In genomic region chr13:55606899-55607623, GRCm38 (mm10) we compare ENCODE assay signal across 28 mouse cellular contexts. TPM values are rescaled to one million over a fixed set of nuclear protein-coding genes. Genes with fewer than 3 reads are reported as not detected.
DNase-seq lines count a peak whose midpoint lies in the region; ATAC-seq and TF ChIP-seq lines count a peak whose summit lies in the region.
"Had no signal": no experiment of that assay in that cellular context is flagged by ENCODE, and none has a peak within 500 bp of the region (broad histone marks: within the 10 kb centered on the region; RNA-seq: fewer than 3 reads in every experiment).

No protein-coding gene starts in this region.

- H3K4me1 ChIP-seq in heart, embryonic 10.5 days: no peaks in the 10 kb centered on the region
- no peaks in the 10 kb centered on the region for H3K4me1 ChIP-seq in liver, postnatal 0 days (ENCODE audit: insufficient read depth)
- H3K4me1 ChIP-seq in forebrain, embryonic 13.5 days: no peaks in the 10 kb centered on the region
- H3K4me1 ChIP-seq: forebrain, embryonic 12.5 days; intestine, embryonic 15.5 days; midbrain, embryonic 12.5 days had no signal

- H3K27me3 ChIP-seq in heart, embryonic 10.5 days (ENCODE audit: insufficient read depth, poor library complexity, severe bottlenecking): no peaks in the 10 kb centered on the region
- H3K27me3 ChIP-seq in liver, postnatal 0 days (ENCODE audit: insufficient read depth, low read length): no peaks in the 10 kb centered on the region
- no peaks in the 10 kb centered on the region for H3K27me3 ChIP-seq in forebrain, embryonic 13.5 days
- H3K27me3 ChIP-seq: CH12.LX; forebrain, embryonic 12.5 days; hindbrain, embryonic 15.5 days; intestine, embryonic 15.5 days; midbrain, embryonic 12.5 days; neural tube, embryonic 15.5 days had no signal

- H3K9me3 ChIP-seq in heart, embryonic 10.5 days: no peaks in the 10 kb centered on the region
- no peaks in the 10 kb centered on the region for H3K9me3 ChIP-seq in liver, postnatal 0 days (ENCODE audit: low read length)
- H3K9me3 ChIP-seq in forebrain, embryonic 13.5 days (replicated peaks): no peaks in the 10 kb centered on the region
- H3K9me3 ChIP-seq: forebrain, embryonic 12.5 days; G1E; hindbrain, embryonic 15.5 days; intestine, embryonic 15.5 days; limb, embryonic 10.5 days; midbrain, embryonic 12.5 days; neural tube, embryonic 15.5 days had no signal

- peaks cover 64% of the 10 kb centered on the region for H3K36me3 ChIP-seq in heart, embryonic 10.5 days
- peaks cover 22% of the 10 kb centered on the region for H3K36me3 ChIP-seq in liver, postnatal 0 days (replicated peaks; ENCODE audit: insufficient read depth, low read length)
- peaks cover 73% of the 10 kb centered on the region for H3K36me3 ChIP-seq in forebrain, embryonic 13.5 days (ENCODE audit: poor library complexity, severe bottlenecking)

- no peak for DNase-seq in heart, embryonic 10.5 days (ENCODE audit: low spot score)
- no peak for DNase-seq in heart, adult 9 months (ENCODE audit: low spot score in 2 of 2)
- DNase-seq in liver, postnatal 0 days: no peak
- no peak for DNase-seq in liver
- DNase-seq in layer of hippocampus, adult 9-11 months: peak; percentile 74
- DNase-seq: adrenal gland, postnatal 14 days; B cell, adult 2 months; cerebellum, adult 8-10 months; gastrocnemius, postnatal 14 days; heart, adult 18-20 months; heart, postnatal 4 days; kidney, adult 9 months; kidney, postnatal 14 days; lung, adult 2 months; lung, postnatal 14 days; right cerebral cortex, adult 18-20 months; right cerebral cortex, postnatal 4 days; thymus, postnatal 14 days had no signal

- 70% methylated on average over 10 of the region's 10 CpGs for WGBS in heart, embryonic 10.5 days
- WGBS in liver, postnatal 0 days (ENCODE audit: insufficient replicate concordance): 64% methylated on average over 10 of the region's 10 CpGs
- WGBS in forebrain, embryonic 13.5 days: 83% methylated on average over 10 of the region's 10 CpGs

- no peak for TF ChIP-seq EP300 in liver, postnatal 0 days (IDR thresholded peaks at IDR 0.05; ENCODE audit: low read depth)

- no peak overlapping the region for H3K4me3 ChIP-seq in heart, embryonic 10.5 days
- H3K4me3 ChIP-seq in liver, postnatal 0 days (ENCODE audit: low read depth, low read length): no peak overlapping the region
- no peak overlapping the region for H3K4me3 ChIP-seq in forebrain, embryonic 13.5 days
- H3K4me3 ChIP-seq: forebrain, embryonic 12.5 days; hindbrain, embryonic 15.5 days; intestine, embryonic 15.5 days; limb, embryonic 10.5 days; midbrain, embryonic 12.5 days; neural tube, embryonic 15.5 days had no signal

- ATAC-seq in liver, postnatal 0 days: peak; percentile 21
- no peak for ATAC-seq in megakaryocyte-erythroid progenitor cell, adult 5-6 weeks (replicated peaks; ENCODE audit: low FRiP score, low TSS enrichment, poor library complexity, severe bottlenecking)
- no peak for ATAC-seq in forebrain, embryonic 13.5 days
- ATAC-seq: intestine, embryonic 15.5 days had no signal

- no peak for TF ChIP-seq CTCF in liver, postnatal 0 days (IDR thresholded peaks at IDR 0.05; ENCODE audit: low read depth)

- H3K9ac ChIP-seq in liver, postnatal 0 days (replicated peaks): no peak overlapping the region
- no peak overlapping the region for H3K9ac ChIP-seq in forebrain, embryonic 13.5 days
- H3K9ac ChIP-seq: forebrain, embryonic 12.5 days; hindbrain, embryonic 15.5 days; intestine, embryonic 15.5 days; midbrain, embryonic 12.5 days; neural tube, embryonic 15.5 days had no signal

- 0 out of 2 replicates have a peak overlapping the region, but pooled peaks have one; percentile 11 for H3K27ac ChIP-seq in heart, embryonic 10.5 days
- H3K27ac ChIP-seq in liver, postnatal 0 days (ENCODE audit: low read depth): no peak overlapping the region
- no peak overlapping the region for H3K27ac ChIP-seq in forebrain, embryonic 13.5 days
- H3K27ac ChIP-seq: forebrain, embryonic 12.5 days; hindbrain, embryonic 15.5 days; intestine, embryonic 15.5 days; limb, embryonic 10.5 days; midbrain, embryonic 12.5 days; neural tube, embryonic 15.5 days had no signal

- no peak overlapping the region for H3K4me2 ChIP-seq in liver, postnatal 0 days (ENCODE audit: low read depth, low read length)
- H3K4me2 ChIP-seq in forebrain, embryonic 13.5 days: no peak overlapping the region
- H3K4me2 ChIP-seq: forebrain, embryonic 12.5 days; hindbrain, embryonic 15.5 days; intestine, embryonic 15.5 days; midbrain, embryonic 12.5 days; neural tube, embryonic 15.5 days had no signal

RNA-seq across cellular contexts. Expression of gene B4galt7, which starts 7.4 kb away (rescaled TPM):
- polyA plus RNA-seq in heart, embryonic 10.5 days (2016; fragmentation: Nextera tagmentation; extraction: Ambion mirVana): 23.9 and 27.6 TPM in 2 replicates
- polyA plus RNA-seq in liver, postnatal 0 days (2015; fragmentation: Nextera tagmentation; extraction: Ambion mirVana): 5.4 and 6.4 TPM in 2 replicates
- total RNA-seq in megakaryocyte-erythroid progenitor cell, adult 5-6 weeks (2014; fragmentation: Nextera tagmentation): 8.2 and 9.4 TPM in 2 replicates
- 9.8 and 16.3 TPM in 2 replicates for total RNA-seq in megakaryocyte-erythroid progenitor cell, adult 5-6 weeks (2017)
- 34.7 and 35.8 TPM in 2 replicates for polyA plus RNA-seq in forebrain, embryonic 13.5 days (2015; fragmentation: Nextera tagmentation; extraction: Ambion mirVana)

RNA-seq across cellular contexts. Expression of gene Caml, which starts 15.7 kb away (rescaled TPM):
- polyA plus RNA-seq in heart, embryonic 10.5 days (2016; fragmentation: Nextera tagmentation; extraction: Ambion mirVana): 31.3 and 41.8 TPM in 2 replicates
- polyA plus RNA-seq in liver, postnatal 0 days (2015; fragmentation: Nextera tagmentation; extraction: Ambion mirVana): 16.2 and 16.7 TPM in 2 replicates
- total RNA-seq in megakaryocyte-erythroid progenitor cell, adult 5-6 weeks (2014; fragmentation: Nextera tagmentation): 60.6 and 73.2 TPM in 2 replicates
- total RNA-seq in megakaryocyte-erythroid progenitor cell, adult 5-6 weeks (2017): 57.7 and 60.8 TPM in 2 replicates
- 88.0 and 88.7 TPM in 2 replicates for polyA plus RNA-seq in forebrain, embryonic 13.5 days (2015; fragmentation: Nextera tagmentation; extraction: Ambion mirVana)

RNA-seq across cellular contexts. Expression of gene Ddx46, which starts 27.8 kb away (rescaled TPM):
- 26.8 and 36.4 TPM in 2 replicates for polyA plus RNA-seq in heart, embryonic 10.5 days (2016; fragmentation: Nextera tagmentation; extraction: Ambion mirVana)
- 9.8 and 11.7 TPM in 2 replicates for polyA plus RNA-seq in liver, postnatal 0 days (2015; fragmentation: Nextera tagmentation; extraction: Ambion mirVana)
- 87.1 and 100 TPM in 2 replicates for total RNA-seq in megakaryocyte-erythroid progenitor cell, adult 5-6 weeks (2014; fragmentation: Nextera tagmentation)
- 131 and 141 TPM in 2 replicates for total RNA-seq in megakaryocyte-erythroid progenitor cell, adult 5-6 weeks (2017)
- polyA plus RNA-seq in forebrain, embryonic 13.5 days (2015; fragmentation: Nextera tagmentation; extraction: Ambion mirVana): 36.6 and 38.6 TPM in 2 replicates

RNA-seq across cellular contexts. Expression of gene Tmed9, which starts 33.5 kb away (rescaled TPM):
- polyA plus RNA-seq in heart, embryonic 10.5 days (2016; fragmentation: Nextera tagmentation; extraction: Ambion mirVana): 129 and 173 TPM in 2 replicates
- 45.1 and 46.6 TPM in 2 replicates for polyA plus RNA-seq in liver, postnatal 0 days (2015; fragmentation: Nextera tagmentation; extraction: Ambion mirVana)
- 65.7 and 68.8 TPM in 2 replicates for total RNA-seq in megakaryocyte-erythroid progenitor cell, adult 5-6 weeks (2014; fragmentation: Nextera tagmentation)
- 145 and 158 TPM in 2 replicates for total RNA-seq in megakaryocyte-erythroid progenitor cell, adult 5-6 weeks (2017)
- 101 and 120 TPM in 2 replicates for polyA plus RNA-seq in forebrain, embryonic 13.5 days (2015; fragmentation: Nextera tagmentation; extraction: Ambion mirVana)

RNA-seq across cellular contexts. Expression of gene Fam193b, which starts 36.1 kb away (rescaled TPM):
- polyA plus RNA-seq in heart, embryonic 10.5 days (2016; fragmentation: Nextera tagmentation; extraction: Ambion mirVana): 25.9 and 44.0 TPM in 2 replicates
- polyA plus RNA-seq in liver, postnatal 0 days (2015; fragmentation: Nextera tagmentation; extraction: Ambion mirVana): 5.0 and 5.3 TPM in 2 replicates
- 49.7 and 72.9 TPM in 2 replicates for total RNA-seq in megakaryocyte-erythroid progenitor cell, adult 5-6 weeks (2014; fragmentation: Nextera tagmentation)
- total RNA-seq in megakaryocyte-erythroid progenitor cell, adult 5-6 weeks (2017): 17.9 and 22.9 TPM in 2 replicates
- 58.1 and 58.7 TPM in 2 replicates for polyA plus RNA-seq in forebrain, embryonic 13.5 days (2015; fragmentation: Nextera tagmentation; extraction: Ambion mirVana)
